Mouse (Mus musculus) right cerebral cortex, postnatal 10 days (tissue): Measurements from ENCODE around the gene Pex14.
"Not testable (repeated sequence)": the region's sequence is repeated elsewhere in the genome, so short reads cannot be mapped to it uniquely, and the experiment has no call there.

Source experiments
- DNase-seq, 2 experiments: peaks; one replicate each; pipeline ENCODE4 v3.0.0; 2021; ENCODE audit warnings: low spot score in 2 of 2

Pex14 gene

DNA sequence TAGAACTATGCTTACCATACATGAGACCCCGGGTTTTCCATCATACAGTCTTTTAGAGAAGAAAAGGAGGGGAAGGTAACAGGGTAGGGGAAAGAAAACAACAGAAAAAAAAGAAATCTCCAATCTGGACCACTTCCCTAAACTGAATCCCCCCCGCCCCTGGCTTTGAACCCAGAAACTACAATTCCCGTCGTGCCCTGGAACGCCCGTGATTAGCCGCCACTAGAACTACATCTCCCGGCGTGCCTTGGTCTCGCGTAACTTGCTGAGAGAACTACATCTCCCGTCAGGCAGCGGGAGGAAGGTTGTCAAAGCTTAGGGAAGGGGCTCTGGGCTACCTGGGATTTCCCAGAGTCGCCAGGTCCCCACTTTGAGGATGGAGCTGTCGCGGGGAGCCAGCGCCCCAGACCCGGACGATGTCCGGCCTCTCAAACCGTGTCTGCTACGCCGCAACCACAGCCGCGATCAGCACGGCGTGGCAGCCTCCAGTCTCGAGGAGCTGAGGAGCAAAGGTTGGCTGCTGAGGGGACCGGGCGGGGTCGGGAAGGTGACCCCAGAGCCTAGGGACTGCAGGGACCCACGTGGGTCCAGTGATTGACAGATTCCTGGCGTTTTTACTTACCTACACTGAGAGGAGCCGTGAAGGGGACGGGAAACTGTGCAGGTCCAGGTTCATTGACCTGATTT, 4.3 kb upstream of the Pex14 start, which contains the start of gene Dffa:
Dffa (plus strand) TSS at position 272 of the 687 bp plus-strand sequence.
- peak; percentile 96 to 97 for DNase-seq

DNA sequence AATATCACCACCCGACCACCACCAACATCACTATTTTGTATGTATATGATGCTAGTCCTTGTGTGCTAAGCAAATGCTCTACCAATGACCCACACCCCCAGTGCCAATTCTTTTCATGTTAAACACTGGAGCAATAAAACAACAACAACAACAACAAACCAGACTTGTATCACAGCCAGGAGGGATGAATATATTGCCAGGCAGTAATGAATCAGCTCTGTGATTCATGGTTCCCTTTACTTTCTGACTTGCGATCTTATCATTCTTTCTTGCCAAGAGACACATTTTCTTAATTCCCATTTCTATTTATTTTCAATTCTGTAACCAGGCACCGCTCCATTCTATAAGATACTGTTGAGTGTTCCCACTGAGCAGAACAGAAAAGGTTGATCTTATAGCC, 1.8 kb upstream of the Pex14 start:
- DNase-seq: no peak

DNA sequence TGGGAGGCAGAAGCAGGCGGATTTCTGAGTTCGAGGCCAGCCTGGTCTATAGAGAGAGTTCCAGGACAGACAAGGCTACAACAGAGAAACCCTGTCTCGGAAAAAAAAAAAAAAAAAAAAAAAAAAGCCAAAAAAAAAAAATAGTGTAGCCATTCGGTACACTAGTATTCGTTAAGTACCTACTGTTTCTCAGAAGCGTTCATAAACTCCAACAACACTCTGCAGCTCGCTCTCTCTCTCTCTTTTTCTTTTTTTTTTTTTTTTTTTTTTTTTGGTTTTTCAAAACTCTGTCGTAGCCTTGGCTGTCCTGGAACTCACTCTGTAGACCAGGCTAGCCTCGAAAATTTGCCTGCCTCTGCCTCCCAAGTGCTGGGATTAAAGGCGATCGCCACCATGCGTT, 773 bp upstream of the Pex14 start:
- not testable (repeated sequence) for DNase-seq

DNA sequence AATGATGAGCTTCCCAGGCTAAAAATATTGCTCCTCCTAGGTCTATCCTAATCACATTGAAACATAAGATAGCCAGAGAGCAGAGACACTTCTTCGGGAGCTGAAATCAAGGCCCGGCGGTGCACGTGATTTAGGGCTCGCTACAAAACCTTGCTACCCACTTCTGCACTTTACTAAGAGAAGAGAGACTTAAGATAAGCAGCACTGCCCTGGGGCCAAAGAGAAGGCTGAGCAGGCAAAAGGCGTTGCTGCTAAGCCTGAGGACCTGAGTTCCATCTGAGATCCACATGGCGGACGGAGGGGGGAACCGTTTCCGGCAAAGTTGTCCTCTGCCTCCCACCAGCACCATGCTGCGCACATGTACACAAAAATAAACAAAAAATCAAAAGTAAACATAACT, 1.1 kb downstream of the Pex14 start:
- DNase-seq: no peak

DNA sequence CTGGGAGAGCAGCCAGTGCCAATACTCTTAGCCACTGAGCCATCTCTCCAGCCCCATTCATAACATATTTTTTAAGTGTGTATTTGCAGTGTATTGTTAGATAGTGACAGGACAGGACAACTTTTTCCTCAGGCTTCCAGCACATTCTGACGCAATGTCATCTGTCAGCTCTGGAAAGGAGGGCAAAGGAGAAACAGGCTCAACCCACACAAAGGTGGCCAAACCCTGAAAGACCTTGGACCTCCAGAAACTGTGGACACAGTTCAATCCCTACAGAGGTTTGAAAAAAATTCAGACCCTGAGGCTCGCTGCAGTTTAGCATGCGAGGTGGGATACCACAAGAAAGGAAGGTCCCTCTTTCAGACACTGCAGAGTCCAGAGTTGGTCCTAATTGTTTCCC, 1.7 kb downstream of the Pex14 start:
- no peak for DNase-seq

DNA sequence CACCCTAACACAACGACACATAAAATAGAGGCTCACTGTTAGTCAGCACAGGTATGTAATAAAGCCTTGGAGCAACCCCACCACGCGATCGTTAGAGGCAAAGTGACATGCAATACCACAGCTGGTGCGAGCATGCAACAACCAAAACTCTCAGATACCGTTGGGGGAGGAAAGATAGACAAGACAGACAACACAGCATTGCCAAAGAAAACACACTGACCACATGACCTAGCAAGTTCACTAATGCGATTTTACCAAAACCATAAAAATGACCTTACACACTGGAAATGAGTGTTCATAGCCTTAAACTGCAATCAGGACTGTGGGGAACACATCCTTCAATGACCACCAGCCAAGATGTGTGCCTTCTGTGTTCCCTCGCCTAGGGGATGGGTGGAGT, 8.3 kb downstream of the Pex14 start:
- DNase-seq: no peak

DNA sequence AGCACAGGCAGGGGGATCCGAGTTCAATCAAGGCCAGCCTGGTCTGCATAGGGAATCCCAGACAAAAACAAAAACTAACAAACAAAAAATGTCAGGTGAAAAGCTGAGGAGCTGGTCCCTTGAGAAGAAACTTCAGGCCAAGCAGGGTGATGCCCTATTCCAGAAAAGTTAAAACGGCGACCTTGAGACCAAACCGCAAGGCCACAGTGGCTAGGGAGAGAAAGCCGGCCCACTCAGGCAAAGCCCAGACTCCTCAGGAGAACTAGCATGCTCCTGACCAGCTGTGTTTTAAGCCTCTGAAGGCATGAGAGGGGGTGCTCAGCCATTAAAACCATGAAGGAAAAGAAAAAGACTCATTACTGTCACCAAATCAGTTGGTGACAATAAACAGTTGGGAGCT, 14.3 kb downstream of the Pex14 start:
- no peak for DNase-seq

DNA sequence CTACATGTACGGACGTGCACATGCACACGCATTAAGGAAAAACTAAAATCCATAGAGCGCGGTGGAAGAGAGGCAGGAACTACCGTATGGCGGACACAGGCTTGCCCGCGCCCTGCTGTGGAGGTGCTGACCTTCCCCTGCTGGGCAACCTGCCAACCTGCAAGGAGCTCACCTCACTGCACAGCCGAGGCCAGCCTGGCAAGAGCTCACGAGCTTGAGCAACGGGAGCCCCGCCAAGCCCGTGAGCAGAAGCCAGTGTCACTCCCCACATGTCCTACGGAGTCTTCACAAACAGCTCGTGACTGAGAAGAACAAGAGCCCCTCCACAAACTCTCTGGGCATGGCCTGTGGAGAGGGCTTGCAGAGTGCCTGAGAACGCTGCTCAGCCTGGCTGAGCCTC, 18.1 kb downstream of the Pex14 start:
- DNase-seq: peak in 1 of 2 experiments; percentile 59

DNA sequence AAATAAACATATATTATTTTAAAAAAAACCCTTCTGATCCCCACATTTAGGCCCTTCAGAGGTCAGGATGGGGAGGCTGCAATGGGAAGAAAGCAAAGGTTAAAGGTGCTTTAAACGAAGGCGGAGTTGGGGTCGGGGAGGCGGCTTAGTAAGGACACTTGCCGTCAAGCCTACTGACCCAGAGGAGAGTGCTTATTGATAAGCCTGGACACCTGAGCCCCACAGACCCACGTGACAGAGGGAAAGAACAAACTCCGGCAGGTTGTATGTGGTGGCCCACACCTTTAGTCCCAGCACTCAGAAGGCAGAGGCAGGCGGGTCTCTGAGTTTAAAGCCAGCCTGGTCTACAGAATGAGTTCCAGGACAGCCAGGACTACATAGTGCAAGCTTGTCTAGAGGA, 19.6 kb downstream of the Pex14 start:
- DNase-seq: no peak

DNA sequence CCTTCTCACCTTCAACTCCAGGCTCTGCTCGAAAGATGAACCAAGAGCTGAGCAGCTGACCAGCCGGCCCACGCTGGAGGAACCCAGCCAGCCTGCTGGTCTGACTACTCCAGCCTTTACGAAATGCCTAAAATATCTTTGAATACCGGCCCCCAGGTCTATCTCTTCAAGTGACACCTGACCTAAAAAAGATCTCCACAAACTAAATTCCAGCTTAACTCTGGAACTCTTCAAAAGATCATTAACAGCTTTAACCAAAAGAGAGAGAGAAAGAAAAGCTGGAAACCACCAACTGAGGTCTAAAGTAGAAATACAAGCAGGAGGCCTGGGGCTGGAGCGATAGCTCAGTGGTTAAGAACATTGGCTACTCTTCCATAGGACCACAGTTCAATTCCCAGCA, 20.0 kb downstream of the Pex14 start:
- no peak for DNase-seq

DNA sequence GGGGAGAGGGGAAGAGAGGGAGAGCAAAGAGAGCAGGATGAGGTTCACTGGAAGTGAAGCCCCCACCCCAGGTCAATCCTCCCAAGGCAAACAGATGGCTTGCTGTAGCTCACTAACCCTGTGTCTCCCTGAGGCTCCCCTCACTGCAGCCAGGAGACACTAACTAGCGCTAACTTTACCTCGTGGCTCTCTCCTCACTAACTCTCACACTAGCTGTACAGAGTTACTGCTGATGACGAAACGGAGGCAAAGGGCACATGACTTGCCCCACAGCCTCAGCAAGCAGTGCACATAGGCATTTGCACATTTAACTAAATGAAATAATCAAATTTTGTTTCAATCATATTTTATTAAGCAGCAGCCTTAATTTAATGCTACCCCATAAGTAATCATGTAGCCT, 21.4 kb downstream of the Pex14 start:
- no peak for DNase-seq

DNA sequence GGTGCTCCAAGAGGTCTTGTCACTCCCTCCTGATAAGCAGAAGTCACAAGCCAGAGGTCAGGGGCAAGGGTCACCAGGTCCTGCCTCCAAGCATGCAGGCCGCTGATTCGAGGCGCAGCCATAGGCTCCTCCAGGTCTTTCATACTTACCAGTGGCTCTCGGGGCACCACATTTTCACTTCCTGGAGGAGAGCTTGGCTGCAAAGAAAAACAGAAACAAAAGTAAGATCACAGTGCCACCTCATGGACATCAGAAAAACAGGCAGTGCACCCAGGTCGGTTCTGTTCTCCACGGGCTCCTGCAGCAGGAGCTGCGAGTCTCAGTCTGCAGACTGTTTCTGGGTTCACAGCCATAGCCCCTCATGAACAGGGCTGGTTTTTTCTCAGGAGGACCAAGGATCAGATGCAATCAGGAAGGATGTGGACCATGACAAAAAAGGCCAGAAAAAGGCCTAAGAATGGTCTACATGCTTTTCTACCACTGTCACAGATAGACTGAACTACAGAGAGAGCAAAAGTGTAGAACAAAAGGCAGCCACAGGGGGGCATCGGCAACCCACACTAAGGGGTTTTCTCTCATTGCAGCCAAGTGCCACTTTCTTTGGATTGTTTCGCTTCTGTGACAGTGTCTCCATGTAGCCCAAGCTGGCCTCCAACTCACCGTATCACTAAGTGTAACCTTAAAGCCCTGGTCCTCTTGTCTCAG, 23.7 kb downstream of the Pex14 start:
- DNase-seq: peak; percentile 77 to 80

DNA sequence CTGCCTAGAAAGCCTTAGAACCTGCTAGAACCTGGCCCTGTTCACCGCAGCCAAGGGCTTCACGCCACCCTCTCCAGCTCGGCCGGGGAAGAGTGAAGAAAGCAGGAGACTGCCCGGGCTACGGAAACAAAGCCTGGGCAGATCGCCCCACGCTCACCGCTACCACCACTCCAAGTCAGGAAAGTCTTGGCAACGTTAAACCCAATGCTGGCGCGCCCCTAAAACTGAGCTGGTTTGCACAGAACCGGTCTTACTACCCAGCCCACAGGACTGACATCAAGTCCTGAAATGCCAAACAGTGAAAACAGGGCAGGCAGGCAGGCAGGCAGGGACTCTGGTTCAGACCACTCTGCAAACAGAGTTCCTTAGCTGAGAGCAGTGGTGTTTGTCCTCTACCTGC, 24.6 kb downstream of the Pex14 start:
- no peak for DNase-seq

DNA sequence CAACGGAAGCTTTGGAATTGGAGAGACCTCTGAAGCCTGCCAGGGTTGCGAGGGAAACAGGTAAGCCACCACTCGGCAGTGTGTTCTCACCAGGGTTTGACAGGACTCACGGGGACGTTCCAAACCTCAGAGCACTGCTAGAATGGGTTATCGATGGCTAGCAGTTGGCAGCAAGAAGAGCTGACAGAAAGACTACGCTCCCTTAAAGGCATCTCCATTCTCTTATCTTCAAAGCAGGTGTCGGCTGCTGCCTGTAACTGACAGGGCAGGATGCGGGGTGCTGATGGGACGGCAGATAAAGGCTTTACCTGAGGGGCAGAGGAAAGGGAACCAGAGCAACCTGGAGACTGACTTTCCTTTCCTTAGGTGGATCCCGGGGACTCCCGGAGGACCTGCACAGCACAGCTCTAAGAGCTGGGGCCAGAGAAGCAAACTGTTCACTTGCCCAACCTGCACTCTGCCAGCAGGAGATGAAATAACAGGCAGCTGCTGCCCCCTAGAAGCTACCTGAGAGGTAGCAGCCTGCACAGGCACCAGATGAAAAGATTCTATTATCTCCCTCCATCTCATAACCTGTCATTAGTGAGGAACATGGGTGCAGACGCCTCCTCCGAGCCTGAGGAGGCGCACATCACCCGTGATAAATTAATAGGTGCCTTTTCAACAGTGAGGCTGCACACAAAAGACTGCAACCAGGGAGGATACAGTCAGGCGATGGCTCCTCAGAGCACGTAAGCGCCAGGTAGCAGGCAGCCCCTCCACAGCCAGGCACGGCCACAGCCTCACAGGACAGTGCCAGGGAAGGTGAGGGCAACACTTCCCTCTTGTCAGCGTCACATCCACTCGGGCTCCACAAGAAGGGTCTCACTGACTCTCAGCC, 32.8 kb downstream of the Pex14 start:
- DNase-seq: peak in 1 of 2 experiments; percentile 49

DNA sequence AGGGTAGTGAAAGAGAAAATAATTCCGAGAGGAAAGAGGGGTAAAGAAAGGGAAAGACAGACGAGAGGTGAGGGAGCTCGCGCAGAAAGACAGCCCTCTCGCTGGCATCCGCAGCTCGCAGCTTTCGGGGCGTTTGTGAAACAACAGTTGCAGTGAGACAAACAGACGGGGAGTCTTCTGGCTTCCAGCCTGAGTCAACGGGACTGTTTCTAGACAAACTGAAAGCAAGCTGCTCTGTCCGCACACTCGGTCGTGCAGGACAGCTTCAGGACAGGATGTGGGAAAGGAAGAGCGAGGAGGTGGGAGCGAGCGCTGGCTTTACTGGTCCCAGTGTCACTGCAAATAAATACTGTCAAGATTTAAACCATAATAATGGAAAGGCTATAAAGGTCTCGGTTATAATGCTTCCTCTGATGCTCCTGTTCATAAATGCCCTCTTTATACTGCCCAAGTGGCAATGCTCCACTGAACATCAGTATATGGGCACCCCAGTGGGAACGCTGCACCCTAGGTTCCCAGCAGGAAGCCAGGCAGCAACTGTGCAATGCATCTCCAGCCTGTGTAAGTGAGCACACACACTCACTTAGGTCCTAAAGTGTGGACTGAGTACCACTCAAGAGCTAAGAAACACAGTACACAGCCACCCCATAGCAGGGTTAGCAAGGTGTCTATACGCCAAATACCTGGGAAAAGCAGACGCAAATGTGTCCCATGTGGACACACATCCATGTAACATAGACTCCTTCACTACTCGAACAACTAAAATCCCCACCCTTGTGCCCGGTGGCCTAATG, 35.4 kb downstream of the Pex14 start:
- DNase-seq: no peak

DNA sequence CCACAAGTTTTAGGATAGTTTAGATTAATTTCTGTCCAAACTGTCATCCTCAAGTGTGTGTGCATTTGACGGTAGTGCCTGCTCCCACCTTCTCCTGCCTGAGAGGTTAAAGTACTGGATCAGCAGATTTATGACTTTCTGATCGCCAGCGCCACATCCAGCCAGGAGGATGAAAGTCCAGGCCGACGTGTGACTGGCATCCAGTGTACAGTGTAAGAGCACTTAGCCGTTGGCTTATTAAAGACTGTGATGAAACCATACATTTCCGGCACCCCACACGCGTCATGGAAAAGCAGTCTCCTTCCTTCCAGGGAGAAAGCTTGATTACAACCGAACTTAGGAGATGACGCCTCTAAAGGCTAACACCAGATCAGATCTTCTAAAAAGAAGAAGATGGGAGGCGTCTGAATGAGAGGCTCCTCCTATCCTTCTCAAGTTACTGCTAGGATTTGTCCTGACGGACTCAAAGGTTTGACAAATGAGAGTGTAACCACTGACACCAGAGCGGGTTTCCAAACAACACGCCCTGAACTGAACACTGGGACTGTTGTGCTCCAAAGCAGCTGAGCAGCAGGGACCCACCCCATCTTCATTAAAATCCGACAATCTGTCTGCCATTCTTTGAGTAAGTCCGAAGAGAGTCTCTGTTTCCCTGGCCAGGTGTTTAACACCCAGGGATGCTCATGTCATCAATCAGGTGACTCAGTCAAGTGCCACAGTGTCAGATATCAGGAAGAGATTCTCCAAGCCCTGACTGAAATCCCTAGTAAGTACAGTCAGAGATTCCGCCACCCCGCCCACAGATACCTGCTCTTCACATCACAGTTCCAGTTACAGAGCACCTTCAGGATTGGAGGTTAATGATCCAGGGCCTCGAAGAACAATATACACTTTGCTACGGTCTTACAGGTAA, 37.0 kb downstream of the Pex14 start:
- no peak for DNase-seq

DNA sequence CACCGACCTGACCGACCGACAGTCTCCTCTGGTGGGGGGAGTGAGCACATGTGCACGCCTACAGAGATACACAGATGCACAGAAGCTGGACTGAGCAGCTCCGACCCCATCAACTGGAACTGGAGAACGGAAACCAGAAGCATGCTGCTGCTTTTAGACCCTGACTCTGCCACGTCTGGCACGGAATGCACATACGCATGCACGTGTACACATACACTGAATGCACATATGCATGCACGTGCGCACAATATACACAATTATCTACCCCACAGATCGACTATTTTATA, 38.3 kb downstream of the Pex14 start:
- no peak for DNase-seq

DNA sequence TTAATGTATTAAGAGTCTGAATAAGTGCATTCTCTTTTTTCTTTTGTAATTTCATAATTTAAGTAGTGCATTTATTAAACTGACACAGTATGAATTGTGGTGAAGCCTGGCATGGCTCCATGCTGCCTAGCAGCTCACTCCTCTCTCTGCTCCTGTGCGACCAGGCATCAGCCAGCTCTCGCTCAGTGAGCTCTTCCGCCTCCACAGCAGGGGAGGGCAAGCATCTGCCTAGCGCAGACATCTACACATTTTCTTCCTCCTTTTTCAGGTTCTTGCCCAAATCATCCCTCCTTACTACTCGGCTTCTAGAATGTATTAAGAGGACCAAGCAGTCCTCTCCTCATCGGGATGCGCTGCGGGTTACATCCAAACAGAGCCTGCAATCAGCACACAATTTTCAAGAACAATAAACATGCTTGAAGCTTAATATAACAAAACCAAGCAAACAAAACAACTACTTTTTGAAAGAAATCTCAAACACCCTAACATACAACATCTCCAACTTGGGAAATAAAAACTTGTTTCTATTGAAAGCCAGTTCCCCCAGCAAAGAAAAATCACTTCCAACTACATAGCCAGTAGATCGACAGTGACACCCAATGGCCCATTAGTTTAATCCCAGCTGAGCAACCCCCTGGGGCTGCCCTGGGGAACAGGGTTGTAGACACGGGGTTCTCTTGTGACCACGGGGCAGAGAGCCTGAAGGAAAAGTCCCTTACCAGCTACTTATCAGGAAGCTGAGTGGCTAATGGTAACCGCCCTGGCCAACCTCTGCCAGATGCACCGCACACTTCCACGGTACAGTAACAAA, 38.9 kb downstream of the Pex14 start:
- no peak for DNase-seq

DNA sequence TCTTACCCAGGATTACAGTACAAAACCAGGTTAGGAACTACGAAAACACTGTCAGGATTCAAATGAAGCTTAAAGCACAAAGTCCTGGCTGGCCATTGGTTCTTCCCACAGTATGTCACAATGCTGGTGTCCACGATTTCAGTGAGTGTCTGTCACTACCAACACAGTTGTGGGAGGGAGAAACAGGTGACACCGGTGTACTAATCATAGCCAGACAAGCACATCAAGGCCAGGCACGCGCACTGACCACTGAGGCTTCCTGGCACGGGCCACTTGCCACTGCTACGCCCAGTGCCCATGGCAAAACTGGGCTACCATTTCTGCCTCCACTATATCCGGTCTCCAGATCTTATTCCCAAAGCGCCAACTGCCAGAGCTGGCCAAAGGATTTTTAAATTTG, 40.0 kb downstream of the Pex14 start:
- DNase-seq: no peak

DNA sequence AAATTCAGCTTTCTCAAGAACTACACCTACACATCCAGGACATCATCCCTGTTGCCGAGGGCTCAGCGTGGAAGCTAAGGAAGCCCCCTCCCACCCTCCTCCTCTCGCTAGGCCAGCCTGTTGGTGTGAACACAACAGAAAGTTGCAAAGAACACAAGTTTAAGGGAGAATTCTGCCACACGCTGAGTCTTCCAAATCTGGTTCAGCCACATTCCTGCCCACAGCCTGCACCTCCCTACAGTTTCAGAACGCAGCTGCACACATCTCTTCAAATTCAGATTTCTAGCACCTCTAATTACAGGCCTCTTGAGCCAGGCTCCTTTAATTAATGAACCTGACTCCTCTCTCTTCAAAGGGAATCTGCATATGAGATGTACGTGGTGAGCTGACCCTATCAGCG, 41.4 kb downstream of the Pex14 start:
- no peak for DNase-seq
